Mouse (Mus musculus): ENCODE measurements around the gene Sfr1. TPM values are rescaled to one million over a fixed set of nuclear protein-coding genes. Genes with fewer than 3 reads are reported as not detected.

Sfr1 gene
- total RNA-seq, 4 experiments from 2014 or later, result 78.5 to 91.6 (median 81.7) TPM

GRCm38 (mm10) chr19:47752456-47752855 is 21.0 kb downstream of the Sfr1 start:
- DNase-seq (ENCODE audit: low spot score in 2 of 2), result no peak

GRCm38 (mm10) chr19:47753921-47754320 is 22.4 kb downstream of the Sfr1 start:
- no peak for DNase-seq (ENCODE audit: low spot score in 2 of 2)

GRCm38 (mm10) chr19:47754931-47755330 is 23.4 kb downstream of the Sfr1 start:
- no peak for DNase-seq (ENCODE audit: low spot score in 2 of 2)

GRCm38 (mm10) chr19:47755625-47756024 is 24.1 kb downstream of the Sfr1 start:
- no peak for DNase-seq (ENCODE audit: low spot score in 2 of 2)

- no peak for DNase-seq (ENCODE audit: low spot score in 2 of 2)
Observed at GRCm38 (mm10) chr19:47777847-47778246, 46.4 kb downstream of the Sfr1 start.

GRCm38 (mm10) chr19:47780145-47780544 is 48.7 kb downstream of the Sfr1 start:
- no peak for DNase-seq (ENCODE audit: low spot score in 2 of 2)

GRCm38 (mm10) chr19:47780972-47781371 is 49.5 kb downstream of the Sfr1 start:
- DNase-seq (ENCODE audit: low spot score in 2 of 2), result no peak

- DNase-seq (ENCODE audit: low spot score in 2 of 2), result no peak
Observed at GRCm38 (mm10) chr19:47783898-47784297, 52.4 kb downstream of the Sfr1 start.

Small RNA genes lying within 50 kb of the gene (microRNA-seq; reads per million reads assigned to microRNA genes)
- gene Mir8090, result not detected

Other genes starting within 250 kb of the Sfr1 start
- gene Stn1, start 194.2 kb upstream of the Sfr1 start, total RNA-seq (2022), result 1 to 10 TPM; 3.3 to 4.2 (median 4.0) TPM
- 10 to 100 TPM; 28.2 to 34.9 (median 31.6) TPM for gene Slk, start 152.0 kb upstream of the Sfr1 start, total RNA-seq (2022)
- under 1 TPM in 1 of 4 experiments, not detected in 3; 0.04 TPM for gene Col17a1, start 39.6 kb upstream of the Sfr1 start, total RNA-seq (2022)
- gene Gsto1, start 123.3 kb downstream of the Sfr1 start, total RNA-seq (2022), result 10 to 100 TPM; 50.1 to 55.4 (median 51.9) TPM
- under 1 TPM; 0.34 to 0.58 (median 0.42) TPM for gene Gsto2, start 133.9 kb downstream of the Sfr1 start, total RNA-seq (2022)
- gene Cfap43, start 187.6 kb downstream of the Sfr1 start, total RNA-seq (2022), result not detected
- 1 to 10 TPM in 1 of 4 experiments, under 1 TPM in 3; 0.27 to 1.0 (median 0.48) TPM for gene Itprip, start 187.6 kb downstream of the Sfr1 start, total RNA-seq (2022)
- not detected for gene Cfap58, start 206.0 kb downstream of the Sfr1 start, total RNA-seq (2022)